In genomic region chr11:111328258-111328657, GRCm38 (mm10) we compare ENCODE assay signal across 35 mouse cellular contexts.
"Had no signal": no experiment of that assay in that cellular context is flagged by ENCODE, and none has a peak within 500 bp of the region (broad histone marks: within the 10 kb centered on the region; RNA-seq: fewer than 3 reads in every experiment).

No protein-coding gene starts in this region.

- H3K27me3 ChIP-seq: heart, embryonic 12.5 days; heart, embryonic 13.5 days; heart, embryonic 15.5 days; hindbrain, embryonic 12.5 days; hindbrain, embryonic 13.5 days; hindbrain, embryonic 15.5 days; intestine, embryonic 15.5 days; kidney, embryonic 15.5 days had no signal

- H3K4me1 ChIP-seq: heart, embryonic 10.5 days; heart, embryonic 15.5 days; hindbrain, embryonic 10.5 days; hindbrain, embryonic 12.5 days; hindbrain, embryonic 13.5 days; hindbrain, embryonic 15.5 days; intestine, embryonic 15.5 days had no signal

- H3K27ac ChIP-seq: heart, embryonic 10.5 days; heart, embryonic 13.5 days; heart, embryonic 15.5 days; hindbrain, embryonic 10.5 days; hindbrain, embryonic 12.5 days; hindbrain, embryonic 13.5 days; hindbrain, embryonic 14.5 days; hindbrain, embryonic 15.5 days; hindbrain, postnatal 0 days; intestine, embryonic 15.5 days; kidney, embryonic 15.5 days; kidney, postnatal 0 days; layer of hippocampus, adult 2 months had no signal

- H3K36me3 ChIP-seq: heart, embryonic 10.5 days; heart, embryonic 12.5 days; heart, embryonic 13.5 days; heart, embryonic 15.5 days; hindbrain, embryonic 10.5 days; hindbrain, embryonic 12.5 days; hindbrain, embryonic 13.5 days; hindbrain, embryonic 15.5 days; intestine, embryonic 15.5 days; kidney, embryonic 15.5 days had no signal

- H3K9ac ChIP-seq: heart, embryonic 12.5 days; heart, embryonic 13.5 days; heart, embryonic 15.5 days; hindbrain, embryonic 12.5 days; hindbrain, embryonic 13.5 days; hindbrain, embryonic 14.5 days; hindbrain, embryonic 15.5 days; intestine, embryonic 15.5 days; kidney, embryonic 15.5 days had no signal

- DNase-seq: heart, postnatal 10 days; heart, postnatal 14 days; heart, postnatal 36 days; heart, postnatal 4 days; kidney, adult 11 months; kidney, adult 18-20 months; kidney, adult 2 months; kidney, adult 8-10 months; kidney, adult 9 months; kidney, postnatal 10 days; kidney, postnatal 14 days; kidney, postnatal 25 days; kidney, postnatal 36 days; kidney, postnatal 4 days; layer of hippocampus, adult 9-11 months; layer of hippocampus, postnatal 36 days had no signal

- ATAC-seq: hindbrain, embryonic 16.5 days; hindbrain, postnatal 0 days; inflammation-experienced regulatory T-cells, adult 6 months; intestine, embryonic 15.5 days; intestine, embryonic 16.5 days; intestine, postnatal 0 days had no signal

- H3K4me2 ChIP-seq: heart, embryonic 11.5 days; heart, embryonic 12.5 days; heart, embryonic 13.5 days; heart, embryonic 15.5 days; hindbrain, embryonic 12.5 days; hindbrain, embryonic 13.5 days; hindbrain, embryonic 14.5 days; hindbrain, embryonic 15.5 days; intestine, embryonic 15.5 days; kidney, embryonic 15.5 days had no signal

- H3K4me3 ChIP-seq: heart, embryonic 10.5 days; heart, embryonic 12.5 days; heart, embryonic 13.5 days; heart, embryonic 15.5 days; hindbrain, embryonic 10.5 days; hindbrain, embryonic 12.5 days; hindbrain, embryonic 13.5 days; hindbrain, embryonic 15.5 days; intestine, embryonic 15.5 days; kidney, embryonic 15.5 days; layer of hippocampus, adult 2 months had no signal

- H3K9me3 ChIP-seq: heart, embryonic 10.5 days; heart, embryonic 12.5 days; heart, embryonic 13.5 days; heart, embryonic 15.5 days; hindbrain, embryonic 10.5 days; hindbrain, embryonic 12.5 days; hindbrain, embryonic 13.5 days; hindbrain, embryonic 15.5 days; intestine, embryonic 15.5 days; kidney, embryonic 15.5 days had no signal
